Mouse (Mus musculus): Measurements from ENCODE around the gene Slc36a1.

Gene Slc36a1

DNA sequence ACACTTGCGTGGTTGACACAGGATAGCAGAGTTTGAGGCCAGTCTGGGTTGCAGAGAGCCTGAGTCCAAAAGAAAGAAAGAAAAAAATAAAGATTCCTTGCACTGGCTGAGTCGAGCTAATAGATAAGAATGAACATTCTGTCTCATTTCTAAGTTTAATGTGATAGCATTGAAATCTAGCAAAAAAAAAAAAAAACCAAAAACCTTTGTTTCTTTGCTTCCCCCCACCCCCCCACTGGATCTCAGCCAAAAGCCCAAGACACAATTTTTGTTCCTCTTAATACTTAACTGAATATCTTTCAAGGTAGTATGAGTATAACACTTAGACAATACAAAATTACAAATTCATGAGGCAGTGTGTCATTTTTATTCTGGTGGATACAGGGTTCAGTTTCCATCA lies 4.9 kb downstream of the Slc36a1 start:
- DNase-seq (ENCODE audit: low read depth, low spot score): no peak

DNA sequence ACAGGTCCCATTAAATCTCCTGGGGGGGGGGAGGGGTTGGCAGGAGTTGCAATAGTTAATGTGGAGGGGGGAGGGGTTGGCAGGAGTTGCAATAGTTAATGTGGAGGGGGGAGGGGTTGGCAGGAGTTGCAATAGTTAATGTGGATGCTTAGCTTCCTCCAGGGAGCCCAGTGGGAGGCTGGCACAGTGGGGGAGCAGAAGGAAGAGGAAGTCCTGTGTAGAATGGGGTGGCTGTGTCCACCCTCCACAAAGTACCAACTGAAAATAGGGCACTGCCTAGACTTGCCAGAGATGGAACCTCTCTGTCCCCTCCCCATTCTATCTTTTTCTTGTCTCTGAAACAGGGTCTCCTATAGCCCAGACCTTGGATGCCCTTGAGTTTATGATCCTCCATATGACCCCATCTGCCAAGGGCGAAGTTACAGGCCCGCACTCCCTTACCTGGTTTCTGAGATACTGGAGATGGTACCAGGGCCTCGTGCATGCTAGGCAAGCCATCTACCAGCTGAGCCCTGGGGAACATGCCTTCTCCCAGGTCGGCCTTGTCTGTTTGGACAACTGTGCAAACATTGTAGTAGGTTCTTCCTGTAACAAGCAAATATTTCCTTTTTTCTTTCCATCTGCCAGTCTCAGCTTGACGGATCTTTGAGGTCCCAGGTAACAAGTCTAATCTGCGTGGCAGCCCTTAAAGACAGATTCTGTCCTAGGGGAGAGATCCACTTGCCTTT lies 5.6 kb downstream of the Slc36a1 start:
- no peak for DNase-seq (ENCODE audit: low read depth, low spot score)

DNA sequence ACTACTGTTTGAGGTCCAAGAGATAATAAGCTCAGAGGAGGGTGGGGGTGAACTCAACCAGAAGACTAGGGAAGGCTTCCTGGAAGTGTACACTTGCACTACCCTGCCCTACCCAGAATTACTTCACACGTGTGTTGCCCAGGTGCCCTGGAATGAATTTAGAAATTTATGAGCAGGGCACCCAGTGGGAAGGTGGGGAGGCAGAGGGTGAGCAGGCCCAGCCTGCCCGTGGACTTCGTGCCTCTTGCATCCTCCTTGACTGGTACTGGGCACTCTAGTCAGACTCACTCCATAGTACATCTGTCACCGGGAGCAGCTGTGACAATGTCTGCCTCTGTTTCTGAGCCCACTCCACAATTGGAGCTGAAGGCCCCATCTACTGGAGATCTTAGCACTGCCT lies 9.4 kb downstream of the Slc36a1 start:
- no peak for DNase-seq (ENCODE audit: low read depth, low spot score)

DNA sequence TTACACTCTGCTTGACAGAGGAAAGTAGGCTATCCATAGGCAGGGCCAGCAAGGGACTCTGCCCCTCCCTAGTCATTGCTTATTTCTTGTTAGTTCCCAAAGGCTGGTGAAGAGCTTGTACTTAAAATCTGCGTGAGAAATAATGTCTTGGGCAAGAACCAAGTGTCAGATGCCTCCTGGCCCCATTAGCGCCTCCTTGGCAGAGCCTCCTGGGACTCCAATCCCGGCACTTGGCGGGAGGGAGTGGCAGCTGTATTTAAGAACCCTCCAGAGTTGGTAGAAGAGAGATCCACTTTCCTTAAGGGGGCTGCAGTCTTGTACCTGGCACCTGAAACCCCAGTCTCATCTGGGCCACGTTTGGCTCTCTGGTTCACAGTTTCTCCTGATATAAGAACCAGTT lies 10.0 kb downstream of the Slc36a1 start:
- DNase-seq (ENCODE audit: low read depth, low spot score): no peak

DNA sequence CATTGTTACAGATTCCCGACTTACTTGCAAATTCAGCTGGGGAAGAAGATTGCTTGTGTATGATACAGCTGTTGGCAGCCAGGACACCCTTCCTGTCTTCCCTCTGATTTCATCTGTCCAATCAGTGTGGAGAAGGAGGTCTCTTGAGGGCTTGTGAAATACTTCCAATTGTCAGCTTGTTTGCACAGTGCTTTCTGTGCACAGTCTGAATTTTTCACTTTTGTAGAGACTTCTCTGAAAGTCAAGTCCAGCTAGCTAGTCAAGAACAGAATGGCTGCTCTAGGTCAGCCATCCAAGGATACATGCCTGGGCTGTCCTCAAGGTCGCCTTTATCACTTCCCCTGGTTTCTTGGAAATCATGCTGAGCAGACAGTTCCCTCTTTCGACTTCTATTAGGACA lies 10.8 kb downstream of the Slc36a1 start:
- no peak for DNase-seq (ENCODE audit: low read depth, low spot score)

DNA sequence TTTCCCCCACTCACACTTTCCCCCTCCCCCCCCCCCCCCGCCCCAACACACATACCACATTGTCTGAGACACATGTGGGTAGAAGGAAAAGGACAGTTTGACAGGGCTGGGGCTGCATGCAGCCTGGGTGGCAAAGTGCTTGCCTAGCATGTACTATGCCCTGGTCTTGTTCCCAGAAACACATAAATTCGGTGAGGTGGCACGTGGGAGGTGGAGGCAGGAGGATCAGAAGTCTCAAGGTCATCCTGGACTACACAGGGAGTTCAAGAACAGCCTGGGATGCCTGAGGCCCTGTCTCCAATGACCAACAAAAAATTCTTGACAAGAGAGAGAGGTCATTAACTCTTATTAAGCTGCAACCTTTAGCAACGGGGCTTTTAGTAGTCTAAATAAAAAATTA lies 11.9 kb downstream of the Slc36a1 start:
- no peak for DNase-seq (ENCODE audit: low read depth, low spot score)

DNA sequence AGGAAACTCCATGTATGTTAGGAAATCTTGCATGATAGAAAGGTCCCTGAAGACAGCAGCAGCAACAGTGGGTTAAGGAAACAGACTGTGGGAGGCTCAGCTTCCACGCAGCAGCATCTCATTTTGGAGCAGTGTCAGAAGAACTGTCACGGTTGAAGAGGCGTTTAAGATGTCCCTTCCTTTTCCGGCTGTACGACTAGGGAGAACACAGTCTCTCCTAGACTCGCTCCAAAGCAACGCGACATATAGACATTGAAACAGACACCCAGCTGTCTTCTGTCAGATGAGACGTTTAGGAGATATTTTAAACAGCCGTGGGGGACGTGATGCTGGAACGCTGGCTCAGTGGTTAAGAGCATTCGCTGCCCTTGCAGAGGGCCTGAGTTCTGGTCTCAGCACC lies 12.7 kb downstream of the Slc36a1 start:
- DNase-seq (ENCODE audit: low read depth, low spot score): no peak

DNA sequence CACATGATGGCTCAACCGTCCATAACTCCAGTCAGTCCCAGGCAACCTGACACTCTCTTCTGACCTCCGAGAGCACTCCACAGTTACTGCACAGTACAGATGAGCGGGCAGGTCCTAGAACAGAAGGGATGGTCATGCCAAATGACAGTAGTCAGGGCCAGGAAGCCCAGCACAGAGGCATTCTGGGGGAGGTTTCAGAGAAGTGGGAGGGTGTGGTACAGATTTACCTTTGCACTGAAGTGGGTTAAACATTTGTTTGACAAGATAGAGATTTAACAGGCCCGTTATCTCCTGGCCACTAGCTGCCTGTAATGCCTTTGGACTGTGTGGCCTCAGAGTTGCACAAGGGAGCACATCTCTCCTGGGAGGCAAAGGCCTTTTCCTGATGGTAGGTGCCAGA lies 13.3 kb downstream of the Slc36a1 start:
- DNase-seq (ENCODE audit: low read depth, low spot score): no peak

DNA sequence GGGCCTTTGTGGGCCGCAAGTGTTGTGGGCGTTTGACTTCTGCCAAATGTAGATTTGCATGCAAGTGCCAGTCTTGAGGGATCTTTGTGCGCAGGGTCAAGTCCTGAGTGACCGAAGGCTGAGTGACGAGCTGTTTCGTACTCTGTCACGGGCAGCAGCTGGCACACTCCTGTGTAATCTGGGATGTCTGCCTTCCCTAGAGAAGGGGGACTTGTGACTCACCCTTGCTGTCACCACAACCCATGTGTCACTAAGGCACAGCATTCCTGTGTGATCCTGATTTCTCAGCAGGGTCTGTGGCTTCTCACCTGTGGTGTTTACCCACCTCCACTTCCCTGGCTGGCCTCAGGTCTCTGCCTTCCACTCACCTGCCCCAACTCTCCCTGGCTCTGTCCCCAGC lies 13.7 kb downstream of the Slc36a1 start:
- no peak for DNase-seq (ENCODE audit: low read depth, low spot score)

DNA sequence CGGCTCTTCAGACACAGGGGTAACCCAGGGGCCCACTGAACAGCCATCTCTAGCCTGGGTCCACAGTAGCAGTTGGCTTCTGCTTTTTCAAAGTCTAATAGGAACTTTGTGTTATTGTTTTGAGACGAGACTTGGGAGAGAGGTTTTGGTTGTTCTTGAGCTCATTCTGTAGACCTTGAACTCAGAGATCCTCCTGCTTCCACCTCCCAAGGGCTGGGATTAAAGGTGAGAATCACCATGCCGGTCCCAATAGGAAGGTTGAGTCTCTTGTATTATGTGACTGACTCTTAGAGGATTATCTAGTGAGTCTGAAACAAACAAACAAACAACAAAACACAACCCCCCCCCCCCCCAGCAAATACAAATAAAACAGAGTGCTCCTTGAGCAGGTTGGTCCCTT lies 14.3 kb downstream of the Slc36a1 start:
- no peak for DNase-seq (ENCODE audit: low read depth, low spot score)

DNA sequence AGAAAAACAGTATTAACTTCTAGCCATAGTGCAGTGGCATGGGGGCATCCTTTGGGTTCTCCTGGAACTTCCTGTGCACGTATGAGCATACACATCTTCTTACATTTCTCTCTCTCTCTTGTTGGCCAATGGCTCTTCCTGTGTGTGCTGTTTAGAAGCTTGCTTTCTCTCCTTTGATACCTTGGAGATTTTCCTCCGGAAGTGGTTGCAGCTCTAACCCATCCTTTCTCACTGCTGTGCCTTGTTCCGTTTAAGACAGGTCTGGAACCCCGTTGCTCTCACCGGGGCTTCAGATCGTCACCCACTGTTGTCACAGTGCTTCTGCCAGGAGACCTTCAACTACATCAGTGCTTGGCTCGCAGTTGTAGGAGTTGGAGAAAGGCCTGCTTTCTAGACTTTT lies 17.2 kb downstream of the Slc36a1 start:
- no peak for DNase-seq (ENCODE audit: low read depth, low spot score)

DNA sequence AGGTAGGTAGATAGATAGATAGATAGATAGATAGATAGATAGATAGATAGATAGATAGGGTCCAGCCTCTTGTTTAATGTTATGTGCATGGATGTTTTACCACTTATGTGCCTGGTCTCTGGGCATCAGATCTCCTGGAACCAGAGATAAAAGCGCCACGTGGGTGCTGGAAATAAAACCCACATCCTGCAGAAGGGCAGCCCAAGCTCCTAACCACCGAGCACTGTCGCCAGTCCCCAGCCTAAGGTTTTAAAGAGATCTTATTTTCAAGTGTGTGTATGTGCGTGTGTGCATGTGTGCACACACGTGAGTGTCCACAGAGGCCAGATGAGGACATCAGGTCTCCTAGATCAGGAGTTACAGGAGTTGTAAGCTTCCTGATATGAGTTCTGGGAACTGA lies 26.9 kb downstream of the Slc36a1 start:
- DNase-seq (ENCODE audit: low read depth, low spot score): no peak

DNA sequence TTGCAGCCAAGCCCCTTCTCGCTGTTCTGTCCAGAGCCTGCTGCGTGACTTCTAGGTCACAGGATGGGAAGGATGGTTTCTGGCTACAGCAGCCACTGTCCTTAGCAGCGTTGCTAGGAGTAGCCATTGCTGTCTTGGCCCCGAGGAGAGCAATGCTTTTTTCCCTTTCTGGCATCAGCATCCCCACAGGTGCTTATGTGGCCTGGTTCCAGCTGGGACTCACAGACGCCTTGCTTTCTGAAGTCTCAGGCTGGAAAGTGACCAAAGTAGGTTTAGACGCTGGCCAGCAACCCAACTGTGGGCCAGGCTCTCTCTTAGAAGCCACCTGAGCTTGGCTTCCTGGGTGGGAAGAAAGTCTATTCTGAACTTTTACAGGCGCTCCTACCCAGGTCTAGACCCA lies 30.1 kb downstream of the Slc36a1 start:
- DNase-seq (ENCODE audit: low read depth, low spot score): no peak

DNA sequence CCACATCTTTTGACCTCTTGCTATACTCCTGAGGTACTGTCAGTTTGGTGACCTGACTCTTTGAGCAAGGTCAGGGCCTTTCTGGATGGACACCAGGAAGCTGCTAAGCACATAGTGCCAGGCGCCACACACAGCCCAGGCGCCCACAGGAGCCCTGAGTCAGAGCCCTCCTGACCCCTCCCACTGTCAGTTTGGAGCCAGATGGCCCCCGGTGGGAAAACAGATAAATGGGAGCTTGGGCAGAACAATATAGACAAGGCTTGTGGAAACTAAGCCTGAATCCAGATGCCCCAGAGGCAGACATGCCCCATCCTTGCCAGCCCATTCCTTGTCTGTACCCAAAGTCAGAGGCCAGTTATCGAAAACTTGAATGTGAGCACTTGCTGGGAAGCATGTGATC lies 30.6 kb downstream of the Slc36a1 start:
- DNase-seq (ENCODE audit: low read depth, low spot score): no peak

DNA sequence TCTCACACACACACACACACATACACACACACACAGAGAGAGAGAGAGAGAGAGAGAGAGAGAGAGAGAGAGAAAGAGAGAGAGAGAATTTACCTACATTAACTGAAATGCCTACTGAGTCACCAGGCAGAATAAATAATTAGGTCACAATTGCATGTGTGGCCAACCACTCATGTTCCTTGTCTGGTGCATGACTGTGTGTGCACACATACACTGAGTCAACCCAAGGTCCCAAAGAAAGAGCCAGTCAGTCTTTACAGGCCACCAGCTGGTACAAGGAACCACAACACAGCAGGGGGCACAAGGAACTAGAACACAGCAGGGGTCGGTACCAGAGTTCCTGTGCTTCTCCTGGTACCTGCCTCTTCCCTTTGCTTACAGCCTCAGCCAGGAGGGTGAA lies 32.7 kb downstream of the Slc36a1 start:
- DNase-seq (ENCODE audit: low read depth, low spot score): peak; percentile 8

DNA sequence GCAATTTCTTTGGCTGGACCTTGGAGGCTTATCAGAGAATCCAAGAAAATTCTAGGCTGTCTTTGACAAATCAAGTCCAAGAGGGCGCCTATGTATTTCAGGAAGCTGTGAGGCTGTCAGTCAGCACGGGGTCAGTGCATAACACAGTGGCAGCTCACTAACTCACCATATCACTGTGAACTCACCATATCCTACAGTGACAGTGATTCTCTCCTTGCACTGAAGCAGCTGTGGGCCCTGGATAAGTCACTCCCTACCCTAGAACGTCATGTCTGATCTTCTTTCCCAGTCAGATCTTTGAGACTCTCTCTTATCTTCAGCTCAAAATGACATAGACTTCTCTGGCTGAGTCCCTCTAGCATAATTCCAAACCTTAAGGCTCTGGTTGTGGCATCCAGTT lies 35.3 kb downstream of the Slc36a1 start:
- DNase-seq (ENCODE audit: low read depth, low spot score): no peak

DNA sequence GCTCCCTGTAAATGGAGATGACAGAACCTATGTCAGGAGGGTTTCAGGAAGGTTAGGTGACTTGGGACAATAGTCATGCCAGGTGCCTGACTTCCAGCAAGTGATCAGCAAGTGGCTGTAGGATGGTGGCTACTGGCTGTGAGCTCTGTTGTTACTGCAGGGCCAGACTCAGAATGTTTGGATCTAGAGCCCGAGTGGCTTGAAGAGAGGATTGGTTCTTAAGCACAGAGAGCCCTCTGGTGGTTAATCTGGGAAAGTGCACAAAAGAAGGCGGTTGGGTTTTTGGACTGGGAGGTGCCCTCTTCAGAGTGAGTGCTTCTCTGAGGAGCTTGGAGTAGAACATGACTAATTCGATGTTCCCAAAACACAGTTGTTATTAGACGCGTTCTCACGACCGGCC lies 36.4 kb downstream of the Slc36a1 start:
- DNase-seq (ENCODE audit: low read depth, low spot score): peak; percentile 57

DNA sequence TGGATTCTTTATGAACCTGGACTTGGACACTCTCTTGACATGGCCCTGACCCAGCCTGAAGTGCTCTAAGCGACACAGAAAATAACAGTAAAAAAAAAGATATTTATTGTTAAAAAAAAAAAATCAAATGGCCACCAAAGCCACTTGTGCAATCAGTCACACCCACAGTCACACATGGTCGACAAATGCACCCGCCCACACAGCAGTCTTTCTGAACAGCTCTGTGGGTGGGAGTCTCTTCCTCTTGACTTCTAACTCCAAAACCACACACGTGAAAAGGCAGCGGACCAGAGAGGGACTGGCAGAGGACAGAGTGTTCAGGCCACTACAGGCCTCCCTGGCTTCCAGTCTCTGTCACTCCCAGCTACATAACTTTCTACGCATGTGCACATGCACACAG lies 46.4 kb downstream of the Slc36a1 start:
- DNase-seq (ENCODE audit: low read depth, low spot score): no peak

DNA sequence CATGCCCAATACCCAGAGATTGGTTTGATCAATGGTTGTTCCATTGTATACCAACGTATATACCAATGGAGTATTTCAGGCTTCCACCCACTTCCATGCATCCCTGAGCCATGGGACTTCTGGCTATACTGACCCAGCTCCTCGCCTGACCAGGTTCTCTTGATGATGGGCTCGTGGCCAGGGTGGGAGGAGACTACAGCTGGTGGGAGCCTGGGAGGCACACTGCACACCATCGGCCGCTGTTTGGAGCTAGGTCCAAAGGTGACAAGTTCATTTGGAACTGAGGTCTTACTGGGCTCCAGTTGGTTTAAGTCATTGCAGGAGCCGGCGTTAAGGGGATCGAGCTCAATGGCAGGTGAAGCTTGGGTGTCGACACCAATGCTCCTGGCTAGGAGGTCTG lies 49.2 kb downstream of the Slc36a1 start:
- DNase-seq (ENCODE audit: low read depth, low spot score): no peak

DNA sequence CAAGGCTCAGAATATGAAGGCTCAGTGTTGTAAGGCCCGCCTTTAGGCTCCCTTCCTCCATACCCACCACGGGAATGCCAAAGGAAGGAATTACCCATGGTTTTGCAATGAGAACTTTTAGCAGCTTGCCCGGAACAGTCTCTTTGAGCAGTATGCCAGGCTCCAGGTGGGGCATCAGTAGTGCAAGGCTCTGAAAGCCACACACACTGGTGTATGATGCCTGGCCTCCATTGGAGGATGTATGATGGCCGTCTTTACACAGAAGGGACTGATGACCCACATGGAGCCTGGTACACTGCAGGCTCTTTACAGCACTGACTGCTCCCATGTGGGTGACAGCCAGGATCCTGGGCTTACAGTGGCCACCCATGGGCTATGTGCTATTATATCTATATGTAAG lies 57.0 kb downstream of the Slc36a1 start:
- no peak for DNase-seq (ENCODE audit: low read depth, low spot score)

DNA sequence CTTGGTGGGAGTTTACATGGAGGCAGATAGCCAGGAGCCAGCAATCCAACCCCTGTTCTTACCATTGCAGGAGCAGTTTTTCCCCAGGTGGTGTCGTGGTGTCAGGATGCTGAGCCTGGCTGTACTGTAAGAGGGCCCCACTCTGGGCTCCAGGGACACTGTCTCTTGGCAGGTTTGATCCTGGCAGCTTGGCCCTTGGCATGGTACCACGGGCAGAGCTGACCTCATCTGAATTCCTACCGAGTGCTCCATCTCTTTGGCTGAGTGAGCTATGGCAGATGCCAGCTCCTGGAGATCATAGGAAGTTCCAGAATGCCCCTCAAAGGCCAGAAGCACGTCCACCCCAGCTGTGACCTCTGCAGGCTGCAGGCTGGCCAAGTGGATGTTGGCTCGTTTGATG lies 57.9 kb downstream of the Slc36a1 start:
- no peak for DNase-seq (ENCODE audit: low read depth, low spot score)

DNA sequence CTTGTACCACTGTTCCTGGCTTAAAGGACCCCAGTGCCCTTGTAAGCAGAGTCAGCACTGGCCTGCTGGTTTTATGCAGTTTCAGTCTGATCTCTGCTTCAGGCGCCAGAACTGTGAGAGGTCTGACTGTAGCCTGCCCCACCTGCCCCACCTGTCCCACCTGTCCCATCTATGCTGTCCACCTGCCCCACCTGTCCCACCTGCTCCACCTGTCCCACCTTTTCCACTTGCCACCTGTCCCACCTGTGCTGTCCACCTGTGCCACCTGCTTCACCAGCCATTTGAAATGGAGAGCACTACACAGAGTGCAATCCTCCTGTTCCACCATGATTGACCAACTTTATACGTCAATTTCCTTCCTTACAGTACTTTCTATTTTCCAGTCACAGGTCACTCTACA lies 60.2 kb downstream of the Slc36a1 start:
- no peak for DNase-seq (ENCODE audit: low read depth, low spot score)

DNA sequence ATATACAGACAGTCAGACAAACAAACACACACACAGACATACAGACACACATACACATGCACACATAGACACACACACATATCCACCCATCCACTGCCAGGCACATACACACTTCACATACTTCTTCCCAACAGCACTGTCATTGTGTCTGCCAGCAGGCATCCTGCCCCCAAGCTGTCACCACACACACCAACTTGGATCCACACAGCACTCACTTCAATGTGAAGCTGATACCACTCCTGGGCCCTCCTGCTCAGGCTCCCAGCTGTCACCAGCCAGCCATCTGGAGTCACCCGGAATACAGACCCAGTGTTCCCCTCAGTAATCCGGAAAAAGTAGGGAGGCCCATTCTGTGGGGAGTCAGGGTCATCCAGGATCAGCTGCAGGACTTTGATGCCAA lies 61.5 kb downstream of the Slc36a1 start:
- DNase-seq (ENCODE audit: low read depth, low spot score): no peak

DNA sequence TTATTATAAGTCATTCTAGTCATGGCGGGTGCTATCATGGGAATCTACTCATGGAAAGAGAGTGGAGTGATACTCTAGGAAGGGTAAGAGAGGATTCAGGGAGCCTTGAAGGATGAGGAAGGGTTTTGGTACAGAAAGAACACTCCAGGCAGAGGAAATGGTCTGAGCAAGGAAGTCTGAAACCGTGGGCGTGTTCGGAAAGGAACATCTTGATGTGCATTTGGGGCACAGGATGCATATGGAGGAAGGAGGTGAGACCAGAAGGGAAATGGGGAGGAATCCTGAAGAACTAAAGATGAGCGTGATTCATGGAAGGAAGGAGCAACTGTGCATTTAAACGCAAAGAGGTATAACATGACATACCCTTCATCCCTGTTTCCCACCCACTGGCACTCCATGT lies 64.4 kb downstream of the Slc36a1 start:
- no peak for DNase-seq (ENCODE audit: low read depth, low spot score)

Data from R1 (cell line).